Mouse (Mus musculus): Measurements from ENCODE around the gene Ntng2.

Ntng2 gene

DNA sequence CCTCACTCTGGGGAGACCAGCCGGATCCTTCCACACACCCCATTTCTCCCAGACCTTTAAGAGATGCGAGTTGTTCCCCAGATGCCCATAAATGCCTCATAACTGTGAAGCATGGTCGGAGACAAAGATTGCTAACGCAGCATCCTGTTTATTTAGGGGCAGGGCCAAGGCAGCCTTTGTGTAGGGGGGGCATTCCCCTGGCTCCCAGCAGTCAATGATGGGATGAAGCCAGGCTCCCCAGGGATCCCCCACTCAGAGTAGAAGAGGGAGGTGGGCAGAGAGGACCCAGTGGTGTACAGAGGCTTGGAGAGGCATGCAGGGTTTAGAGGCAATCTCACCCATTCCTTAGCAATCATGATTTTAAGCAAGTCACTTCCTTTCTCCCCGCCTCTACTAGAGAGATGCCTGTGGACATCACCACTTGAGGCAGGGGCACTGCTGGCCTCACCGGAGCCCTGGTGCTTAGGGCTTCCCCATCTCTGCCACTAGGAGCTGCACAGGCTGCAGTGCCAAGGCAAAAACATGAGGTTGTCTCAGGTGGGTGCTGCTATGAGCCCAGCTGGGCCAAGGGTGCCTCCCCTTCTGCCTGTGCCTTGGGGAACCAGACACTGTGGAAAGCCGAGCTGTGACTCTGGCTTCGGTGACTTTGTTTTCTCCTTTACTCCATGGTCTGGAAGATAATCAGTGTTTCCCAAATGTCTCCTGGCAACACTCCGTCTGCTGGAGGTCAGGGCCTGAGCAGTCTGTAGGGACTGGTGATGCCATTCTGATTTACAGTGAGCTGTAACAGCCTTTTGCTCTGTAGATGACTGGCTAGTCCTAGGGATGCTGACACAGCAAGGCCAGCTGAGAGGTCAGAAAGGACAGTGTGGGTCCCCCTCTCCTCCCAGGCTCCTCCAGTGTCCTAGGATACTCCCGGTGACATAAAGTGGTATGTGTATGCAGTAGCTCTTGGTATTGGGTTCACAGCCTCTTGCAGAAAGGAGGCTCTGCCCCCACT lies 61.3 kb downstream of the Ntng2 start:
- DNase-seq (ENCODE audit: low spot score in 2 of 2) = no peak

DNA sequence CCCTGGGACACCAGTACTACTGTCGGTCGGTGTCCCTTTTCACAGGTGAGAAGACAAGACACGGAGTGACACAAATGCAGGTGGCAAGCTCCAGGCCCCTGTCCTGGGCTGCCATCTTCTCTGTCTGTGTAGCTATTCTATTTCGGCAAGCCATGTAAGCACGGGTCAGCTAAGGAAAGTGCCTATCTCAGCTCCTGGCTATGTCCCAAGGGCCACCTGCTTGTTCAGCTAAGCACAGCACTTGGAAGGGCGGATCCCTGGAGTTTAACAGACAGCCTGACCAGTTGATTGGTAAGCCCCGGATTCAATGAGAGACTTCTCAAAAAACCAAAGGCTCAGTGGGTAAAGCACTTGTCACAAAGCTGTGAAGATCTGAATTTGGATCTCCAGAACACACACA lies 62.4 kb downstream of the Ntng2 start:
- no peak for DNase-seq (ENCODE audit: low spot score in 2 of 2)

DNA sequence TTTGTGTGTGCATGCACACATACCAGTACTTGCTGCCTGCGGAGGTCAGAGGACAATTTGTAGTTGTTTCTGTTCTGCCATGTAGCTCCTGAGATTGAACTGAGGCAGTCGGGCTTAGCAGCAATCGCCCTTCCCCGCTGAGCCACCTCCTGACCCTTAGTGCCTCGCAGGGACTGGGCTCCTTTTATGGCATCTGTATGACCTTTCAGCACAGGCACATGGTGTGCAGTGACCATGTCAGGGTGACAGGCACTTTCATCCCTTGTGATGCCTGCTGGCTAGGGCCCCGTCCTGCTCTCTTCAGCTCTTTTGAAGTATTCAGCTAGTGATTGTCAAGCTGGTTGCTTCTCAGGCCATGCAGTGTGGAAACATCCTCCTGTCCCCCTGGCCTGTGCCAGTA lies 66.6 kb downstream of the Ntng2 start:
- DNase-seq (ENCODE audit: low spot score in 2 of 2) = no peak

DNA sequence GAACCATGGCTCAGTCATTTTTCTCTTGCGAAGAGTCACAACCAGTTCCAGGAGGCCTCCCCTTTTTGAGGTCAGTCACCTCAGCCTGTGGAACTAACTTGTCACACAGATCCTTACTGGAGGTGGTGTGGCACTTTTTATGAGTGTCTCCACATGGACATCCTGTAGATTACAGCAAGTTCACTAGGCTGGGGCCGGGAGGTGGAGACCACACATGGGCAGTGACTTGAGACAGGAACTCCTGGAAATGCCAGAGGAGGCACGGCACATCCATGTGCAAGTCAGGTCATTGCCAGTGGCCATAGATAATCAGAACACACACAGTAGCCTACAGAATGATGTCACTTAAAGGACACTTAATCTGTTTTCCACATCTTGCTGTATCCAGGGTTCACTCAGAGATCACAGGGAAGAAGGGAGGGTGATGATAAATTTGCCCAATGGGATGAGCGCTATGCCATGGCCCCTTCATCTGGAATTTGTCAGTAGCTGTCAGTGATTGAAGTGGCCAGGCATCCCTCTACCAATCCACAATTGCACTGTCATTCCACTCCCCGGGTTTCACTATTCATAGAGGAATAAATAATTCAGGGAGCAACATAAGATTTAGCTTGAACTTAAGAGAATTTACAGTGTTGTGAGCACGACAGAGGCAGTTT lies 69.4 kb downstream of the Ntng2 start:
- no peak for DNase-seq (ENCODE audit: low spot score in 2 of 2)

DNA sequence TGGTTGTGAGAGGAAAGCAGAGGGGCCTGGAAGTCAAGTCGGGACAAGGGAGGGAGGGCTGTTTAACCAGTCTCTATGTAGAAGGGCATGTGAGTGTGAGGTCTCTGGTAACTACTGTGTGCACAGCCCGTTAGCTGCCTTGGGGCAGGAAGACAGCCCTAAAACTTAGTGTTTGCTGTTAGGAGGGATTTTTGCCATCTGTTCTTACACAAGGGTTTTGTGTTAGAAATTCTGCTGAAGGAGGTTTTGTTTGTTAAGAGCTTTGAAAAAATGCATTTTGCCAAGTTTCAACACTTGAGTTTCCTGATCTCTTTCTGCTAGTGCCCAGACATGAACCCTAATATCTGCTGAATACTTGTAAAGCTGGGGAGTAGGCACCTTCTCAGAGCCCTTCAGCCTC lies 71.7 kb downstream of the Ntng2 start:
- DNase-seq (ENCODE audit: low spot score in 2 of 2) = no peak

DNA sequence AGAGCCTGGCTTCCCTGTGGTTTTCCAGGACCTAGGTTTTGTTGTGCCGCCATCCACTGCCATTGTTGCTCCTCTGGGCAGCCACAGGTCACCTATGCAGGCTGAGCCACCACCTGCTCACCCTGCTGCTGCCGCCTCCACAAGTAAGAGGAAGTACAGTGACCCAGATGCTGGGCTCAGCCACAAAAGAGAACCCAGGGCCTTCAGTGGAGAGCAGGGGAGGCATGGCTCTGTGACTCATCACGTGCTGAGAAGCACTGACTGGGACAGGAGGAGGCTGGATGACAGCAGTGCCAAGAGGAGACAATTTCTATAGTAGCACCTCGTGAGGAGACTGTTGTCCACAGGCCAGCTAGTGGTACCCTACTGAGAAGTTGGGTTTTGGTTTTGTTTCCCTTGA lies 73.0 kb downstream of the Ntng2 start:
- no peak for DNase-seq (ENCODE audit: low spot score in 2 of 2)

DNA sequence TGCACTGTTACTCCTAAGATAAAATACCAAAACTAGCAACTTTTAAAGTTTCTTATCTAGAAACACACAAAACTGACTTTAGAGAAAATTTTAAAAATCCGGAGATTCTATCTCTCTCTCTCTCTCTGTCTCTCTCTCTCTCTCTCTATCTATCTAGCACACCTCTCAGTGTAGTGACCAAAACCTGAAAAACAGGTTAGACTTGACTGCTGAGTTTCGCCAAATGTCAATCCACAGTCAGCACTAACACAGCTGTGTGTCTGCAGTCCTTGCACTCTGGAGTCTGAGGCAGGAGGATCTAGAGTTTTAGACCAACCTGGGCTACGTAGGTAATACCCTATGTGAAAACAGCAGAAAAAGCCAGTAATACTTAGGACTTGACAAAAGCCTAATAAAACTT lies 77.9 kb downstream of the Ntng2 start:
- no peak for DNase-seq (ENCODE audit: low spot score in 2 of 2)

DNA sequence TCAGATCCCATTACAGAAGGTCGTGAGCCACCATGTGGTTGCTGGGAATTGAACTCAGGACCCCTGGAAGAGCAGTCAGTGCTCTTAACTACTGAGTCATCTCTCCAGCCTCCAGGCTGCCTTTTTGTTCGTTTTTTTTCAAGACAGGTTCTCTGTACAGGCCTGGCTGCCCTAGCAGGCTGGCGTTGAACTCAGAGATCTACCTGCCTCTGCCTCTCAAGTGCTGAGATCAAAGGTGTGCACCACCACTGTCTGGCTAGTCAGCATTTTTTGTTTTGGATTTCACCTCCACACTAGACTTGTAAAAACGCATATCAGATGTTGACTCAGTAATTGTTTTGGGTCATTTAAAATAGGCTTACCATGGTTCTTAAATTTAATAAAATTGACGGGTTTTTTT lies 84.7 kb downstream of the Ntng2 start:
- DNase-seq (ENCODE audit: low spot score in 2 of 2) = no peak

DNA sequence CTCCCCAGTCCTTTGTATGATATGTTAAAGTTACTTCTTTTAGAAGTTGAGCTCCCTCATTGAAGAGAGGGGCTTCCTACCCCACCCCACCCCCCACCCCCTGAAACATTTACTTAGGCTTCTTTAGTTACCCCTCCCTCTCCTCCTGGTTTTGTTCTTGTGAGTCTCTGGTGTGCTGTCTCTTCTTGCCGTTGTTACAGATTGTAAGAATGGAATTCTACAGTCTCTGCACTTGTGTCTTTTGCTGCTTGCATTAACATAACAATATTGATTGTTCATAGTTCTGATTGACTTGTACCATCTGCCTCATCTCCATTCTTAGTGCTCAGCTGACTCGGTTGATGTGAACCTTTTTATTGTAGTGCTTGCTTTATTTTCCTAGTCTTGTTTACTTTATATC lies 100.9 kb downstream of the Ntng2 start:
- DNase-seq (ENCODE audit: low spot score in 2 of 2) = no peak

All from thymus, postnatal 10 days (tissue).